Mouse (Mus musculus) lung, adult 2 months (tissue): ENCODE measurements around the gene Higd1a.

Experiments used
- CTCF ChIP-seq: fragments of 200-500 bp; IDR thresholded peaks from 2 replicates; pipeline ENCODE4 v1.5.1; 2011; ENCODE audit warnings: mild to moderate bottlenecking, low read length, control low read depth; ENCODE audit not compliant: insufficient read depth
- POLR2A ChIP-seq: fragments of 200-500 bp; IDR thresholded peaks from 2 replicates; pipeline ENCODE4 v1.6.1; 2011; ENCODE audit warnings: low read depth, mild to moderate bottlenecking, control low read depth, low read length, borderline replicate concordance; ENCODE audit errors: extremely low read depth

DNA sequence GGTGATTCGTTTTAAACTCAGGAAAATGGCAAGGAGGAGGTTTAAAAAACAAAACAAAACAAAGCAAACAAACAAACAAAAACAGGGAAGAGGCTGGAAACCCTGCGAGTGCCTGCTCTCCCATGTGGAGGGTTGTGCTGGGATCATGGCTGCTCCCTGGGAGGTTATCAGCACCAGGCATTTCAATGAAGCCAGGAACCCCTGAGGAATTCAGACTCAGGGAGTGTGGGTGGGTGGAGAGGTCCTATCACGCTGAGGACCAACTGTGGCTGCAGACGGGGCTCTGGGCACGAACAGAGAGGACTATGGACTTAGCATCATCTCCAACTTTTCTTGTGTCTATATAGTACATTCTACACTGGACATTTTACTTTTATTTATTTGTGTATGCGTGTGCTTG lies 41.1 kb upstream of the Higd1a start:
- no peak for TF ChIP-seq POLR2A
- TF ChIP-seq CTCF: no peak
